10 mouse cellular contexts compared by ENCODE assay signal in the genomic region with DNA sequence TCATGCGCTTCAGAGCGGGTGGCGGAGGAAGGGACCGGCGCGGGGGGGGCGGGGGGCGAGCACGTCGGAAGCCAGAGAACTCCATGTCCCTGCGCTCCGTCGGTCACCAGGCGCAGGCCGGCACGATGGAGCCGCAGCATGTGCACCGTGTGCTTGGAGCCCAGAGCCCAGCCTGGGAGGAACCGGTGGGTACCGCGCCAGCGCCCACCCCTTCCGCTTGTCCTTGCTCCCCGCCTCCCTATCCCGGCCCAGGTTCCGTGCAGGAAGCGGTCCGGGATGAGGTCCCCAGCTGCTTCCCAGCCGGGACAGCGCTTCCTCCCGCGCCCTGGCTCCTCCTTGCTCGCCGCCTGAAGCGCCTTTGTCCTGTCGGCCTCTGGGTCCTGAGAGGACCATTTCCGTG. TPM values are rescaled to one million over a fixed set of nuclear protein-coding genes. Genes with fewer than 3 reads are reported as not detected.
A peak's percentile ranks its signal among the peaks of the same experiment; 100 is the strongest.
DNase-seq lines count a peak whose midpoint lies in the region; ATAC-seq and TF ChIP-seq lines count a peak whose summit lies in the region.
"Not testable (repeated sequence)": the region's sequence is repeated elsewhere in the genome, so short reads cannot be mapped to it uniquely, and the experiment has no call there.
"Had no signal": no experiment of that assay in that cellular context is flagged by ENCODE, and none has a peak within 500 bp of the region (broad histone marks: within the 10 kb centered on the region; RNA-seq: fewer than 3 reads in every experiment).

Gm8108 (plus strand) TSS at position 101 of the 400 bp plus-strand sequence.

- not testable (repeated sequence) for H3K9me3 ChIP-seq in forebrain, embryonic 10.5 days; heart, embryonic 10.5 days; hindbrain, embryonic 15.5 days; lung, postnatal 0 days (ENCODE audit: low read length); neural tube, embryonic 14.5 days (ENCODE audit: control insufficient read depth, low read length)

- peak within 1 kb of the TSS; percentile 50 for H3K4me3 ChIP-seq in forebrain, embryonic 10.5 days
- peak within 1 kb of the TSS; percentile 45 for H3K4me3 ChIP-seq in heart, embryonic 10.5 days
- H3K4me3 ChIP-seq in hindbrain, embryonic 15.5 days = peak within 1 kb of the TSS; percentile 48
- H3K4me3 ChIP-seq in lung, postnatal 0 days (ENCODE audit: low read depth, low read length) = not testable (repeated sequence)
- H3K4me3 ChIP-seq in neural tube, embryonic 14.5 days (ENCODE audit: low read depth, low read length) = peak within 1 kb of the TSS; percentile 25

- not testable (repeated sequence) for H3K4me1 ChIP-seq in forebrain, embryonic 10.5 days; heart, embryonic 10.5 days; hindbrain, embryonic 15.5 days (replicated peaks); lung, postnatal 0 days (ENCODE audit: insufficient read depth, low read depth, low read length); neural tube, embryonic 14.5 days (ENCODE audit: control insufficient read depth, insufficient read depth, low read length)

- not testable (repeated sequence) for H3K27ac ChIP-seq in forebrain, embryonic 10.5 days; heart, embryonic 10.5 days; hindbrain, embryonic 15.5 days (replicated peaks); lung, postnatal 0 days (ENCODE audit: low read length); neural tube, embryonic 14.5 days (ENCODE audit: low read depth, low read length)

- WGBS in forebrain, embryonic 10.5 days = 3% methylated on average over 36 of the region's 37 CpGs
- WGBS in heart, embryonic 10.5 days = 3% methylated on average over 30 of the region's 37 CpGs
- WGBS in hindbrain, embryonic 15.5 days = 1% methylated on average over 23 of the region's 37 CpGs
- 5% methylated on average over 33 of the region's 37 CpGs for WGBS in lung, postnatal 0 days
- WGBS in neural tube, embryonic 14.5 days = 2% methylated on average over 17 of the region's 37 CpGs

- peak within 1 kb of the TSS; percentile 59 for H3K4me2 ChIP-seq in hindbrain, embryonic 15.5 days
- peak within 1 kb of the TSS; percentile 39 for H3K4me2 ChIP-seq in lung, postnatal 0 days (replicated peaks; ENCODE audit: low read depth, low read length)
- H3K4me2 ChIP-seq in neural tube, embryonic 14.5 days (ENCODE audit: low read depth, low read length) = peak within 1 kb of the TSS; percentile 32; the same call in 1 of the 2 replicates

- ATAC-seq in hindbrain, embryonic 15.5 days (ENCODE audit: low FRiP score, low read depth); lung, postnatal 0 days; neural tube, embryonic 14.5 days (ENCODE audit: low read depth): not testable (repeated sequence)

- not testable (repeated sequence) for TF ChIP-seq EP300 in lung, postnatal 0 days (IDR thresholded peaks at IDR 0.05)

- H3K36me3 ChIP-seq in forebrain, embryonic 10.5 days (replicated peaks); heart, embryonic 10.5 days; hindbrain, embryonic 15.5 days; lung, postnatal 0 days (ENCODE audit: insufficient read depth, low read length); neural tube, embryonic 14.5 days (ENCODE audit: control insufficient read depth, insufficient read depth, low read length): not testable (repeated sequence)

- DNase-seq in adrenal gland, postnatal 14 days = peak; percentile 6
- DNase-seq in forebrain, embryonic 10.5 days (ENCODE audit: extremely low spot score, low spot score) = peak; percentile 15
- DNase-seq in heart, embryonic 10.5 days (ENCODE audit: low spot score) = peak; percentile 67
- DNase-seq in kidney, postnatal 4 days = peak; percentile 21 to 35
- DNase-seq in lung, postnatal 0 days (ENCODE audit: low spot score) = peak; percentile 7
- peak; percentile 5 for DNase-seq in urinary bladder, postnatal 14 days (ENCODE audit: low spot score)

- not testable (repeated sequence) for TF ChIP-seq CTCF in lung, postnatal 0 days (IDR thresholded peaks at IDR 0.05)

- not testable (repeated sequence) for H3K27me3 ChIP-seq in forebrain, embryonic 10.5 days (ENCODE audit: poor library complexity, severe bottlenecking); heart, embryonic 10.5 days (ENCODE audit: insufficient read depth, poor library complexity, severe bottlenecking); hindbrain, embryonic 15.5 days; lung, postnatal 0 days (replicated peaks; ENCODE audit: insufficient read depth, low read length); neural tube, embryonic 14.5 days (ENCODE audit: control insufficient read depth, insufficient read depth, low read length)

- peak within 1 kb of the TSS; percentile 41 for H3K9ac ChIP-seq in hindbrain, embryonic 15.5 days
- H3K9ac ChIP-seq in lung, postnatal 0 days (replicated peaks; ENCODE audit: low read depth); neural tube, embryonic 14.5 days (replicated peaks; ENCODE audit: low read depth, low read length): not testable (repeated sequence)

RNA-seq across cellular contexts. Expression of gene Gm8108, which starts in this region (rescaled TPM):
- total RNA-seq in adrenal gland, postnatal 14 days (2021) = 1.4 and 2.1 TPM in 2 replicates
- 0.24 and 1.2 TPM in 2 replicates for polyA plus RNA-seq in forebrain, embryonic 10.5 days (2016; fragmentation: Nextera tagmentation; extraction: Ambion mirVana)
- polyA plus RNA-seq in heart, embryonic 10.5 days (2016; fragmentation: Nextera tagmentation; extraction: Ambion mirVana) = 0.44 and 0.53 TPM in 2 replicates
- 3.1 and 4.7 TPM in 2 replicates for polyA plus RNA-seq in hindbrain, embryonic 15.5 days (2015; fragmentation: Nextera tagmentation; extraction: Ambion mirVana)
- polyA plus RNA-seq in lung, postnatal 0 days (2015; fragmentation: Nextera tagmentation; extraction: Ambion mirVana) = 0.07 and 0.38 TPM in 2 replicates
- polyA plus RNA-seq in neural tube, embryonic 14.5 days (2014; fragmentation: Nextera tagmentation; extraction: Ambion mirVana) = 4.3 and 7.5 TPM in 2 replicates
- total RNA-seq: common myeloid progenitor, adult 5-6 weeks; megakaryocyte progenitor cell, adult 5-6 weeks had no signal

Comparison
In these comparisons a context has a peak if more than half of its experiments do, and no peak if none do; other contexts are left out.
1. Peak in DNase-seq and H3K4me3 ChIP-seq in heart, embryonic 10.5 days; RNA of the gene not detected or under 1 TPM.
2. Peak in DNase-seq and H3K4me2 ChIP-seq in lung, postnatal 0 days; RNA of the gene not detected or under 1 TPM.
3. DNase-seq: peak in every context shown above with its lines; median percentile 67 in heart, embryonic 10.5 days; 28 in kidney, postnatal 4 days; 15 in forebrain, embryonic 10.5 days; 7 in lung, postnatal 0 days; 6 in adrenal gland, postnatal 14 days; 5 in urinary bladder, postnatal 14 days.